Mouse (Mus musculus) kidney, postnatal 0 days (tissue): ENCODE results near the gene Rasgef1b. TPM values are rescaled to one million over a fixed set of nuclear protein-coding genes. Genes with fewer than 3 reads are reported as not detected.

ENCODE experiments used
- ATAC-seq: fragments of 200-750 bp; cut with Nextera tagmentation; replicated peaks from 2 replicates; pipeline ENCODE4 v1.8.0; 2017; ENCODE audit warnings: low read depth, moderate number of reproducible peaks, moderate TSS enrichment, moderate library complexity; ENCODE audit not compliant: low FRiP score
- DNase-seq: peaks from one replicate; pipeline ENCODE4 v3.0.0-alpha.2; 2016; ENCODE audit warnings: low spot score
- H3K27ac ChIP-seq: fragments of 300-500 bp; sonication (generic); 2 replicates; pipeline ENCODE4 v1.5.1; 2014; ENCODE audit warnings: mild to moderate bottlenecking
- H3K27me3 ChIP-seq: fragments of 300-500 bp; sonication (generic); 2 replicates; pipeline ENCODE4 v1.6.1; 2014; ENCODE audit warnings: low read length, mixed read lengths; ENCODE audit not compliant: insufficient read depth
- H3K36me3 ChIP-seq: fragments of 300-500 bp; sonication (generic); 2 replicates; pipeline ENCODE4 v1.6.1; 2014; ENCODE audit warnings: low read length, mixed read lengths; ENCODE audit not compliant: insufficient read depth
- H3K4me1 ChIP-seq: fragments of 300-500 bp; sonication (generic); replicated peaks from 2 replicates; pipeline ENCODE4 v1.6.1; 2014; ENCODE audit warnings: antibody characterized with exemption, low read length, mixed read lengths; ENCODE audit not compliant: insufficient read depth
- H3K4me2 ChIP-seq: fragments of 300-500 bp; sonication (generic); 2 replicates; pipeline ENCODE4 v1.6.1; 2014; ENCODE audit warnings: mild to moderate bottlenecking, low read length, moderate library complexity, mixed read lengths
- H3K4me3 ChIP-seq: fragments of 300-500 bp; sonication (generic); replicated peaks from 2 replicates; pipeline ENCODE4 v1.5.1; 2014; ENCODE audit warnings: low read depth, low read length
- H3K9ac ChIP-seq: fragments of 300-500 bp; sonication (generic); 2 replicates; pipeline ENCODE4 v1.6.1; 2014; ENCODE audit warnings: low read depth, low read length
- H3K9me3 ChIP-seq: fragments of 300-500 bp; sonication (generic); replicated peaks from 2 replicates; pipeline ENCODE4 v1.6.1; 2016; ENCODE audit warnings: low read length, inconsistent platforms, mixed read lengths
- CTCF ChIP-seq: IDR thresholded peaks from 2 replicates; pipeline ENCODE4 v1.5.1; 2016; ENCODE audit warnings: antibody characterized with exemption, low read depth, mild to moderate bottlenecking, moderate library complexity
- WGBS: fragments of 180-500 bp; shearing (Covaris S2); extraction: QIAGEN DNeasy Blood & Tissue Kit; methylation state at CpG from one replicate; pipeline ENCODE4 v1.1.7; 2014; 5-methylcytosine and 5-hydroxymethylcytosine counted together
- polyA plus RNA-seq: library from polyadenylated mRNA; unstranded; fragments of >200 nt; fragmentation: Nextera tagmentation; extraction: Ambion mirVana; gene quantifications from 2 replicates; pipeline ENCODE4 v1.2.1, GENCODE M21; 2015

The Rasgef1b gene
- polyA plus RNA-seq, 1 experiment from 2014 or later: 7.3 TPM

GRCm38 (mm10) chr5:99521411-99521810 is 207.5 kb downstream of the Rasgef1b start:
- Histone ChIP-seq H3K4me3 (no peak overlapping the region), H3K4me1 (0 out of 2 replicates have a peak, but pooled peaks cover 5% of the 10 kb centered on the region), H3K9ac (no peak overlapping the region), H3K4me2 (no peak overlapping the region), H3K9me3 (no peaks in the 10 kb centered on the region), H3K27me3 (no peaks in the 10 kb centered on the region), H3K27ac (no peak overlapping the region), H3K36me3 (no peaks in the 10 kb centered on the region)
- DNase-seq (no peak), ATAC-seq (no peak)
- 58% methylated on average over 4 of the region's 4 CpGs for WGBS
- no peak for TF ChIP-seq CTCF

- Histone ChIP-seq H3K27me3 (no peaks in the 10 kb centered on the region), H3K4me3 (no peak overlapping the region), H3K4me2 (no peak overlapping the region), H3K9ac (no peak overlapping the region), H3K27ac (no peak overlapping the region), H3K36me3 (no peaks in the 10 kb centered on the region), H3K9me3 (no peaks in the 10 kb centered on the region), H3K4me1 (no peaks in the 10 kb centered on the region)
- no peak for DNase-seq
- TF ChIP-seq CTCF: no peak
- no peak for ATAC-seq
- 87% methylated on average over 2 of the region's 2 CpGs for WGBS
Observed at GRCm38 (mm10) chr5:99519556-99519955, 209.3 kb downstream of the Rasgef1b start.

- DNase-seq: no peak
Observed at GRCm38 (mm10) chr5:99519023-99519422, 209.8 kb downstream of the Rasgef1b start.

GRCm38 (mm10) chr5:99516207-99516606 is 212.7 kb downstream of the Rasgef1b start:
- H3K4me2 ChIP-seq: no peak overlapping the region
- H3K27ac ChIP-seq: no peak overlapping the region
- no peak overlapping the region for H3K4me3 ChIP-seq
- no peaks in the 10 kb centered on the region for H3K27me3 ChIP-seq
- no peak for TF ChIP-seq CTCF
- no peaks in the 10 kb centered on the region for H3K9me3 ChIP-seq
- no peaks in the 10 kb centered on the region for H3K36me3 ChIP-seq
- H3K9ac ChIP-seq: no peak overlapping the region
- no peak for ATAC-seq
- 77% methylated on average over 5 of the region's 5 CpGs for WGBS
- no peaks in the 10 kb centered on the region for H3K4me1 ChIP-seq
- DNase-seq: no peak

More at GRCm38 (mm10) chr5:99519023-99519422, 209.8 kb downstream of the Rasgef1b start:
- Histone ChIP-seq H3K36me3 (no peaks in the 10 kb centered on the region), H3K4me2 (no peak overlapping the region), H3K4me1 (no peaks in the 10 kb centered on the region), H3K27ac (no peak overlapping the region), H3K9ac (no peak overlapping the region), H3K9me3 (no peaks in the 10 kb centered on the region), H3K4me3 (no peak overlapping the region), H3K27me3 (no peaks in the 10 kb centered on the region)
- no peak for TF ChIP-seq CTCF
- 68% methylated on average over 4 of the region's 4 CpGs for WGBS
- ATAC-seq: no peak

GRCm38 (mm10) chr5:99515764-99516163 is 213.1 kb downstream of the Rasgef1b start:
- Histone ChIP-seq H3K4me2 (no peak overlapping the region), H3K4me1 (no peaks in the 10 kb centered on the region), H3K27ac (no peak overlapping the region), H3K27me3 (no peaks in the 10 kb centered on the region), H3K9ac (no peak overlapping the region), H3K36me3 (no peaks in the 10 kb centered on the region), H3K9me3 (no peaks in the 10 kb centered on the region), H3K4me3 (no peak overlapping the region)
- WGBS: 64% methylated on average over 4 of the region's 4 CpGs
- no peak for DNase-seq
- no peak for TF ChIP-seq CTCF
- ATAC-seq: no peak

- no peak overlapping the region for H3K4me3 ChIP-seq
- no peaks in the 10 kb centered on the region for H3K4me1 ChIP-seq
- H3K9ac ChIP-seq: no peak overlapping the region
- H3K9me3 ChIP-seq: no peaks in the 10 kb centered on the region
- no peaks in the 10 kb centered on the region for H3K36me3 ChIP-seq
- H3K27ac ChIP-seq: no peak overlapping the region
- H3K4me2 ChIP-seq: no peak overlapping the region
- 79% methylated on average over 9 of the region's 9 CpGs for WGBS
- no peak for ATAC-seq
- no peaks in the 10 kb centered on the region for H3K27me3 ChIP-seq
- TF ChIP-seq CTCF: no peak
- DNase-seq: no peak
Observed at GRCm38 (mm10) chr5:99513209-99513880, 215.5 kb downstream of the Rasgef1b start.

- no peak for DNase-seq
Observed at GRCm38 (mm10) chr5:99511081-99511480, 217.8 kb downstream of the Rasgef1b start.

More at GRCm38 (mm10) chr5:99511081-99511480, 217.8 kb downstream of the Rasgef1b start:
- Histone ChIP-seq H3K27me3 (no peaks in the 10 kb centered on the region), H3K36me3 (no peaks in the 10 kb centered on the region), H3K27ac (no peak overlapping the region), H3K4me3 (no peak overlapping the region), H3K9me3 (no peaks in the 10 kb centered on the region), H3K4me2 (no peak overlapping the region), H3K4me1 (no peaks in the 10 kb centered on the region), H3K9ac (no peak overlapping the region)
- WGBS: 55% methylated on average over 11 of the region's 11 CpGs
- ATAC-seq: no peak
- no peak for TF ChIP-seq CTCF
